Mouse (Mus musculus) gonadal fat pad, adult 2 months (tissue): Measurements from ENCODE around the gene Slc30a6. TPM values are rescaled to one million over a fixed set of nuclear protein-coding genes. Genes with fewer than 3 reads are reported as not detected.
"Not testable (repeated sequence)": the region's sequence is repeated elsewhere in the genome, so short reads cannot be mapped to it uniquely, and the experiment has no call there.

Source experiments
- DNase-seq: peaks from one replicate; pipeline ENCODE4 v3.0.0-alpha.2; 2012; ENCODE audit warnings: low read depth
- polyA plus RNA-seq: library from polyadenylated mRNA; depleted of rRNA; stranded (reverse); fragments of >200 nt; gene quantifications from 2 replicates; pipeline ENCODE4 v1.2.3, GENCODE M21; 2012; rRNA removed

Slc30a6 gene
- polyA plus RNA-seq, 1 experiment: 22.5 TPM

DNA sequence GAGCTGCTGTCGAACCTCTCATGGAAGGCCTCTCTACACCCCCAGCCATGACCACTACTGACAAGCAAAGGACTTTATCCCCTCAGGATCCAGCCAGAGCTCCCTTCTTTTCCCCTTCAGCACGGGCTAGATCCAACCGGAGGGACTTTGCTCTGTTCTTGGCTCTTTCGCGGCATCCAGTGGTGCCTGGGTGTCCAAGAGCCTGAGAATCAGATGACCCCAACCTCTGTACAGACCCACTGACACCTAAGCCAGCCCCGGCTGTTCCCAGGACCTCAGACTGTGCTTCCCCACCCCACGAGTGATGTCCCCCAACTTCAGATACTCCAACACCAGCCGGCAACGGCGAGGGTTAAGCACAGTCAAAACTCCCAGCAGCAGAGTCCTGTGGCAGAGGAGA, 54.4 kb downstream of the Slc30a6 start:
- no peak for DNase-seq

- no peak for DNase-seq
These were observed 58.5 kb downstream of the Slc30a6 start for GRCm38 (mm10) chr17:74453928-74454327.

DNA sequence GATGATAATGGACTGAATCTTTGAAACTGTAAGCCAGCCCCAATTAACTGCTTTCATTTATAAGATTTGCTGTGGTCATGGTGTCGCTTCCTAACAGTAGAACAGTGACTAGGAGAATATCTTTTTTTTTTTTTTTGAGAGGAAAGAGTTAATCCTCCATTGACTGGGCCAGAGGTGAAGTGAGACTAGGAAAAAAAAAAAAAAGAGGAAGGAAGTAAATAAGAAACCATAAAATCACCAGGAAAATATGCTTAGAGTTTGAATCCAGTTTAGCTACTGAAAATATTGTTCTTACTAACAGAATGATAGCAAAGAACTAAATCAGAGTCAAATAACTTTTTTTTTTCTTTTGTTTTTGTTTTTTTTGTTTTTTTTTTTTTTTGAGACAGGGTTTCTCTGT, 59.3 kb downstream of the Slc30a6 start:
- no peak for DNase-seq

DNA sequence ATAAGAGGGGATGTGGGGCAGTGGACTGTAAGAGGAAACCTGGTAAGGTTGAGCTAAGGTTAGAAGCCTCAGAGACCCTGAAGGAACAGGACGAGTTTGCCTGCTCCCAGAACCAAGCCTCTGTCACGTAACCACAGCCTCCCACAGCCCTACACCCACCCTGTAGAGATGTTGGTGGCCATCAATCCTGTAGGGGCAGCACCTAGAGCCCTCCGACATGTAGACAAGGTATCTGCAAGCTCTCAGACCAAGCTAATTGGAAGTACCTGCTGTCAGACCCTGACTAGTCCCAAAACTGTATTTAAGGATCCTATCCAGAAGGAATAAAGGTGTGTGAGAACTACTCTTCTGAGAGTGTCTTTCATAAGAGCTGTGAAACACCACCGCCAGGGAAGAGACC, 60.0 kb downstream of the Slc30a6 start:
- no peak for DNase-seq

GRCm38 (mm10) chr17:74456825-74457224, 61.4 kb downstream of the Slc30a6 start:
- DNase-seq: no peak

- no peak for DNase-seq
These were observed 62.7 kb downstream of the Slc30a6 start for GRCm38 (mm10) chr17:74457972-74458677.

DNA sequence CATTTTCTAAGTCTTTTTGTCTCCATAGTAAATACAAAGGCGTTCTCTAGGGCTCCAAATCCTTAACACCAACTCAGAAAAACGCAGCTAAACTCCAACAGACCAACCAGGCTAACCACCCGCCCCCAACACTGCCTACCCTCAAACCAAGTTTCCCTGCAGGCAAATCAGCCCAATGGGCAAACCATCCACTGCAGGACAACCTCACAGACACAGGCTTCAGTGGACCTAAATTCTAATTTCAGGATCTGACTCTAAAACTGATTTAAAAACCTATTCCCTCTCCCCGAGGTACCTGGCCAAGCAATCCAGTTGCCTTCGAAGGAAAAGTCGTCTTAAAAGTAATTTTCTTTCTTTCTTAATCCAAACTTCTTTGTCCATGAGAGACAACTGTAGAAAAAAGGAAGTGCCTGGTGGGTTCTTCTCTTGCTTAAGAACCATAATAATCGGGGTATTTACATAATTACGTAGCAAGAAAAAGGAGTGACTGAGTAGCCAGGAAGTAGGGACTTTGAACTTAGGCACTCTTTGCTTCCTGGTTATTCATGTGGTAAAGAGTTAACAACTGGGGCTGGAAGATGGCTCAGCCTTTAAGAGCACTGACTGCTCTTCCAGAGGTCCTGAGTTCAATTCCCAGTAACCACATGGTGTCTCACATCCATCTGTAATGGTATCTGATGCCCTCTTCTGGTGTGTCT, 63.5 kb downstream of the Slc30a6 start, which contains the start of gene Nlrc4:
Nlrc4 (minus strand) TSS at position 432 of the 698 bp plus-strand sequence.
- DNase-seq: no peak

- peak; percentile 28 for DNase-seq
These were observed 68.1 kb downstream of the Slc30a6 start for GRCm38 (mm10) chr17:74463510-74463909.

- DNase-seq: not testable (repeated sequence)
These were observed 72.6 kb downstream of the Slc30a6 start for GRCm38 (mm10) chr17:74467981-74468380.

DNA sequence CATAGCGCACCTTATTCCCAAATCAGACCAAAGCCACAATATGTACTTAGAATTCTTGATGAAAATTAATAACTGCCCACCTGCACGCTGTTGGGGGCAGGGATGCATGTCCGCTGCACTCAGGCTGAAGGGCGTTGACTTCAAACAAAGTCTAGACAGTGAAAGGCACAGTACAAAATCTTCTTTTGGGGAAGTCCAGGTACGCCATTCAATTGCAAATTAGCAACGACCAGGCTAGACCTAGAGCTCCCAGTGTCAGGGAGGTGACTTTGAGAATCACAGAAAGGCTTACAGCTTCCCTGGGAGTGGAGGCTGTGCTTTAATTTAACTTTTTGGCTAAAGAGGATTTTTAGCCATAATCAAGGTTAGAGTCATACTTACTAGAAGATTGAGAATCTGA, 74.7 kb downstream of the Slc30a6 start:
- DNase-seq: not testable (repeated sequence)

Other genes with a start within 250 kb of the Slc30a6 start
- 30.0 and 47.4 TPM in 2 replicates for gene Memo1, start 100.1 kb upstream of the Slc30a6 start, polyA plus RNA-seq
- gene Dpy30, start 71.7 kb upstream of the Slc30a6 start, polyA plus RNA-seq: 40.7 and 44.8 TPM in 2 replicates
- gene Spast, start 56.6 kb upstream of the Slc30a6 start, polyA plus RNA-seq: 6.0 and 7.3 TPM in 2 replicates
- 0.15 and 0.24 TPM in 2 replicates for gene Nlrc4, start 63.5 kb downstream of the Slc30a6 start, polyA plus RNA-seq
- 30.0 and 48.7 TPM in 2 replicates for gene Yipf4, start 93.9 kb downstream of the Slc30a6 start, polyA plus RNA-seq
- gene Birc6, start 132.7 kb downstream of the Slc30a6 start, polyA plus RNA-seq: 77.5 and 85.6 TPM in 2 replicates